Mouse (Mus musculus) bone marrow macrophage, adult 2 months (primary cell): Measurements from ENCODE around the gene Ttc29.

Experiments
- CTCF ChIP-seq: IDR thresholded peaks from 2 replicates; pipeline ENCODE4 v1.5.1; 2012; ENCODE audit warnings: low read depth, mild to moderate bottlenecking, low read length, moderate library complexity
- POLR2A ChIP-seq: IDR thresholded peaks from 2 replicates; pipeline ENCODE4 v1.6.1; 2012; ENCODE audit warnings: mild to moderate bottlenecking, low read depth, low read length, borderline replicate concordance

DNA sequence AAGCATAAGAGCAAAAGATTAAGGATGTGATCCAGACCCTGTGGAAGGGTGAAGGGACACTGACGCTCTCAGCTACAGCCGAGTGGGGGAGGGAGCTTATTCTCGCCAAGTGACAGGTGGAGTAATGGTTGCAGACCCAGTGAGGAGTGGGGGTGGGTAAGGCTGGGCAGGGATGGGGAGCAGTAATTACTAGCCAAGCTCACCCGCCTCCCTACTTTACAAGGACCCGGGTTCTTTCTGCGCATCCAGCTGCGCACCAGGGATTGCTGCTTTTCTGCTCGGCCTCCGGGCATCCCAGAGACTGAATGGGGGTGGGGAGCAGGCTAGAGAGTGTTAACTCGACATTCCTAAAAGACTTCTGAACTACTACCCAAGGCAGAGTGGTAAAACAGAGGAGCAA, 213.4 kb downstream of the Ttc29 start:
- TF ChIP-seq POLR2A (no peak), CTCF (no peak)
